Mouse (Mus musculus) olfactory bulb, adult 2 months (tissue): Measurements from ENCODE around the gene Nav2. TPM values are rescaled to one million over a fixed set of nuclear protein-coding genes. Genes with fewer than 3 reads are reported as not detected.

Experiments used
- H3K27ac ChIP-seq: fragments of 200-500 bp; 2 replicates; pipeline ENCODE4 v1.5.1; 2012; ENCODE audit warnings: low read depth, low read length; ENCODE audit not compliant: insufficient read depth
- H3K4me1 ChIP-seq: fragments of 200-500 bp; 2 replicates; pipeline ENCODE4 v1.6.1; 2012; ENCODE audit warnings: low read length; ENCODE audit not compliant: control insufficient read depth, insufficient read depth
- H3K4me3 ChIP-seq: fragments of 200-500 bp; 2 replicates; pipeline ENCODE4 v1.5.1; 2012; ENCODE audit warnings: mild to moderate bottlenecking, low read depth, low read length, moderate library complexity; ENCODE audit not compliant: insufficient read depth
- CTCF ChIP-seq: fragments of 200-500 bp; IDR thresholded peaks from 2 replicates; pipeline ENCODE4 v1.5.1; 2012; ENCODE audit warnings: low read depth, mild to moderate bottlenecking, low read length, moderate library complexity; ENCODE audit not compliant: insufficient read depth
- POLR2A ChIP-seq: fragments of 200-500 bp; IDR thresholded peaks from 2 replicates; pipeline ENCODE4 v1.6.1; 2012; ENCODE audit warnings: mild to moderate bottlenecking, low read depth, low read length, moderate library complexity; ENCODE audit not compliant: insufficient read depth
- WGBS: fragments of 180-500 bp; shearing (Covaris S2); methylation state at CpG from one replicate; pipeline ENCODE4 v1.1.7; 2018; 5-methylcytosine and 5-hydroxymethylcytosine counted together
- polyA plus RNA-seq: library from polyadenylated mRNA; stranded (reverse); fragments of >200 nt; gene quantifications from 2 replicates; pipeline ENCODE4 v1.2.4, GENCODE M21; 2012; ENCODE audit warnings: low replicate concordance; ENCODE audit not compliant: missing spikeins, insufficient read depth, insufficient read length

Nav2 gene
- polyA plus RNA-seq, 1 experiment: 57.3 TPM

DNA sequence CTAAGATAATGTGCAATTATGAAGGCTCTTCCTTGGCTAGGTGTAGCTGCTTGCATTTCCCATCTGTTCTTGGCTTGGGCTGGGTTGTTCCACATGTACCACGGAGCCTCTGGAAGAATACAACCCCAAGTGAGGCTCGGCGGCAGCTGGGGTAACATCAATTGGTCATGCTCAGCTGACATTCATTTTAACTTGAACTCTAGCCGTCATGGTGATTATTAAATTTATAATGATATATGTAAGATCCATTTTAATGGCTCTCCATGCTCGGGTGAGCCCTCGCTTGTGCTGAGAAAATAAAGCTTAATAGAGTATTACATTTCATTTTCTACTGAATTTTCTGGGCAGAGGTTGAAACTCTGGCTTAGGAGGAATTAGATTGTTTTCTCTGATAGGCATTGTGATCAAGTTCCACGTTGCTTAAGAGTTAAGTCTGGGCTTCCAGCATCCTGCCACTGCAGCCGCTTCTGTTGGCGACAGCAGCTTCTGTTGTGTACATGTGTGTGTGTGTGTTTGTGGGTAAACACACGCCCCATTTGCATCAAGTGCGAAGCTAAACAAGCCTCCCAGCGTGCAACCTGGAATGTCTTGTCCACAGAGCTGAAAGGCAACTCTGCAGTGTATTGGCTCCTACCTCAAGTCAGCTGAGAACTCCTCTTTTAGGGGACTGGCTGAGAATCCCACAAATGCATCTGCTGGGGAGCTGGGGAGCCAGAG is 57.4 kb downstream of the Nav2 start:
- WGBS: 41% methylated on average over 12 of the region's 12 CpGs
- H3K4me1 ChIP-seq: peaks cover 42% of the 10 kb centered on the region
- no peak overlapping the region for H3K27ac ChIP-seq
- no peak for TF ChIP-seq CTCF
- no peak for TF ChIP-seq POLR2A
- H3K4me3 ChIP-seq: peak overlapping the region; percentile 19

DNA sequence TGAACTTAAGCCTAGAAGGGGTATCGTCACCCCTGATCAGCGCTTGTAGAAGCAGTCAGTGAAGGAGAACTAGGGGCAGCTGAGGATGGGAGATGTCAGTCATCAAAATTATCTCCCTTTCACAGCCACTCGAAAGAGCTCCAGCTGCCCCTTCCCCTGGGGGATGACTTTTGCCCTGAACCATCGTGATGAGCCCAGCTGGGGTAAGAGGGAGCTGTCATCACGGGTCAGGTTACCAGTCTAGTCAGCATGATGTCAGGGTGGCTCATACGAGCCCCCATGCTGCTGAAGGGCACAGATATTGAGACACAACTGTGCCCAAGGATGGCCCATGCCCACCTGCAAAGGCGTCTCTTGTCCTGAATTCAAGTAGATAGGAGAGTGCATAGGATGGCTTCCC is 72.5 kb downstream of the Nav2 start:
- Histone ChIP-seq H3K4me1 (peaks cover 14% of the 10 kb centered on the region), H3K27ac (no peak overlapping the region), H3K4me3 (no peak overlapping the region)
- TF ChIP-seq POLR2A: no peak
- TF ChIP-seq CTCF: no peak
- 91% methylated on average over 7 of the region's 7 CpGs for WGBS

DNA sequence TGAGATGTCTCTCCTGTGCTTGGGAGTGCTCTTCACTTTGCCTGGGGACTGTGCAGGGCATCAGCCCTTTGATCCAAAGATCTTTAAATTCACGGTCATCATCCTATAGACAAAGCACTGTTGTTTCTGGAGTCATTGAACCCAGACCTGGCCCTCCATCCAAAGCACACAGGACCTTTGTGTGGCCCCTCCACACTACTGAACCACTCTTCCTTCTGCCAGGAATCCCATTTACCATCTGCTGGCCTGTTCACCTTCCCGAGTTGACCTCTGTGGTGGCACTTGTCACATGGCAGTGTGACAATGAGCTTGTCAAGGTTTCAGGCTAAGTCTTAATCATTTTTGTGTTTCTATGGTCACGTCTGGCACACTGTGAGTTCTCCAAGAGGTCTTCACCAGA is 73.3 kb downstream of the Nav2 start:
- H3K27ac ChIP-seq: no peak overlapping the region
- H3K4me1 ChIP-seq: peaks cover 14% of the 10 kb centered on the region
- 74% methylated on average over 3 of the region's 3 CpGs for WGBS
- H3K4me3 ChIP-seq: no peak overlapping the region
- TF ChIP-seq CTCF (no peak), POLR2A (no peak)

DNA sequence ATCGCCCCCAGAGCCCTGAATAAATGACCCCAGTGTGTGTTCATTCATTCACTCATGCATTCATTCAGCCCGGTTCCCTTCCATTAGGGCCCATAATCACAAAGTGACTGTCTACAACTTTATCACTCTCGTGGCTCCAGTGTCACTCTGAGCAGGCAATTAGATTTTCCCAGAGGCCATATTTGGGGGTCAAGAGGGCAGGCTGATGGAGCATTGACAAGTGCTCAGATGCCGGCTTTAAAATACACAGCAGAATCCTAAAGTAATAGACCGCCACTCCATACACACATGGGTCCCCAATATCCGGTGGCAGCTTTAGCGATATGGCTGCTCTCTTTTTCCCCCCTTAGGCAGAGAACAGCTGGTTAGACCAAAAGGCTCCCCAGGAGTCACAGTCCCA is 74.1 kb downstream of the Nav2 start:
- no peak for TF ChIP-seq POLR2A
- no peak overlapping the region for H3K4me3 ChIP-seq
- H3K27ac ChIP-seq: no peak overlapping the region
- 92% methylated on average over 7 of the region's 7 CpGs for WGBS
- peaks cover 10% of the 10 kb centered on the region for H3K4me1 ChIP-seq

DNA sequence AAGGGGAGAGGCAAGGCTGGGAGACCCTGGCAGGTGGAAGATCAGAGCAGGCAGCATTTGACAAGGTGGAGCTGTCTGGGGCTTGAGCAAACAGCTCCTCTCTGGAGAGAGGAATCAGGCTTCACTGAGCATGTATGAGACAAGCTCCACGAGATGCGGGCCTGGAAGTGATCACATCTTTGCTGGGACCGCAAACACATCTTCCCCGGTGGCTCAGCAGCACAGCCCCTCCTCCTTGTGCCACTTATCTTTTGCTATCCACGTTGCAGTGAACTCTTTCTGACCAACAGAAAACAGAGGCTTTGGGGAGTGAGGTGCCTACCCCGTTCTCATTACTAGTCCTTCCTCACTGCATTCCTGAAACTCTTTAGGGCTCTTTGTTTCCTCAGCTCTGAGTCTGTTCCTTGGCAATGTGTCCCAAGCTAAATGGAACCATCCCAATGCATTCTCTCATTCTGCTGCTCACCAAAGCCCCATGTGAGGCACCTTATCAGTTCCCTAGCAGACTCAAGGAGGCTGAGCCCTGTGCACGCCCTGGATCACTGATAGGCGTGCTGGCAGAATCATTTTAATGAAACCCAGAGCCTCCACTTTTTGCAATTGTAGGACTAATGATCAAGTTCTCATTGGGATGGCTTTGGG is 83.5 kb downstream of the Nav2 start:
- peaks cover 27% of the 10 kb centered on the region for H3K4me1 ChIP-seq
- TF ChIP-seq CTCF (no peak), POLR2A (no peak)
- WGBS: 58% methylated on average over 8 of the region's 8 CpGs
- no peak overlapping the region for H3K27ac ChIP-seq
- H3K4me3 ChIP-seq: no peak overlapping the region

DNA sequence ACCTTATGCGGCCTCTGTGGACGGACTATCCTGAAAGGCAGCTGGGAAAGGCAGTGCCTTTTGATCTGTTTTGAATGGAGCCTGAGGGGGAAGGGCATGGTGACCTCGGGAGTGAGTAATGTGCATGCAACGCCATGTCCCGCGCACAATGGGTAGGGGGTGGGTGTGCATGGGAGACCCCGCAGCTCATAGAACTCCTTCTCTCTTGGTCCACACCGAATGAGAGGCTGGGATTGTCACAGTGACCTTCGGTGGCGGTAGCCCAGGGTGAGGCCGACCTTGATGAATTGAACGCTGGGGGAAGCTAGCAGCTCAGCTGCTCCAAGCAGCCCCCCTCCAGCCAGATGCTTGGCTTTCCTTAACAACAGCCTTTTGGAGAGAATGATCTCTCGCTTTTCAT is 86.7 kb downstream of the Nav2 start:
- WGBS: 51% methylated on average over 13 of the region's 13 CpGs
- Histone ChIP-seq H3K27ac (no peak overlapping the region), H3K4me1 (peaks cover 37% of the 10 kb centered on the region), H3K4me3 (no peak overlapping the region)
- no peak for TF ChIP-seq CTCF
- TF ChIP-seq POLR2A: no peak

DNA sequence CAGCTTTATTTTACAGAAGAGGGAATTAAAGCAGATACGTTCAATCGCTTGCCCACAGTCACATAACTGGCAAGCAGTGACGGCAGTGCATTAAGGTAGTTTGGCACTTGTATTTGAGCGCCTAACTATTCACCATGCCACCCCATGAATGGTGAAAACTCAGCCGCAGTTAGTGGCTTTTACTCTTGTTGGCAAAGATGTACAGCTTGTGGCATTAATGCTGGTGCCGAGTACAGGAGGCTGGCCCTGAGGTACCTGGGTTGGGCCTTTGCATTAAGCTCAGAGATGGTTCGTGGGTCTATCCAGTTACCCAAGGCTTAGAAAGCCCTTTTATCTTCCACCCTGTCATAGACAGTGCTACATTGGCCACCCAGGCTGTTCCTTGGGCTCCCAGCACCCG is 87.2 kb downstream of the Nav2 start:
- H3K4me1 ChIP-seq: peaks cover 37% of the 10 kb centered on the region
- no peak for TF ChIP-seq CTCF
- H3K27ac ChIP-seq: no peak overlapping the region
- no peak overlapping the region for H3K4me3 ChIP-seq
- WGBS: 84% methylated on average over 8 of the region's 8 CpGs

DNA sequence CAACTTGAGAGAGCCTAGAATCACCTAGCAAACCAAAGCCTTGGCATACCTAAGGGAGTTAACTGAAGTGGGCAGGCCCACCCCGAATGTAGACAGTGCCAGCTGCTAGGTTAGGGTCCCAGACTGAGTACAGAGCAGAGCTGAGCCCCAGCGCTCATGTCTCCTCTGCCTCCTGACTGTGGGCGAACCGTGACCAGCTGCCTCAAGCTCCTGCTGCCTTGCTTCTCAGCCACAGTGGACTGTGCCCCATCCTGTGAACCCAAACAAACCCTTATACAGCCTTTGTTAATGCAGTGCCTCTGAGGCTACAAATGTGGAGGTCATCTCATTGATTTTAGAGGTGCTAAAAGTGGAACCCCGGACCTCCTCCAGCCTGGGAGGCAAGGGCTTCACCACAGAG is 88.3 kb downstream of the Nav2 start:
- no peak for TF ChIP-seq POLR2A
- TF ChIP-seq CTCF: no peak
- WGBS: 88% methylated on average over 5 of the region's 5 CpGs
- H3K27ac ChIP-seq: no peak overlapping the region
- peaks cover 41% of the 10 kb centered on the region for H3K4me1 ChIP-seq
- H3K4me3 ChIP-seq: no peak overlapping the region

DNA sequence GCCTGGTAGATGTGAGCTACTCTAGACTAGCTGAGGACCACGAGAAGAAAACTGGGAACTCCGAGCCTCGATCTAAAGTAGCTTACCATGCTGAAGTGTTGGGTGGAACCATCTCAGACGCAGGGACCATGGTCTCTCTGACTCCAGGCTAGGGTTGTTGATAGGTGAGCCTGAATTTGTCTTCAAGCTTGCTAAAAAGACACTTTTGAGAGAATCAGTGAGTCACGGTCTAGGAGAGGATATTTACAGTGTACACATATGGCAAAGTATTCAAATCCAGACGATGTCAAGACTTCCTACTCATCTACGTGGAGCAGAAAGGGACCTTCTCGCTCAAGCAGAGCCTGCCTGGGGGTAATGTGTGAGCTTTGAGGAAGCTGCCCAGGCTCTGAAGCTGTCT is 89.6 kb downstream of the Nav2 start:
- Histone ChIP-seq H3K4me3 (no peak overlapping the region), H3K4me1 (peaks cover 39% of the 10 kb centered on the region), H3K27ac (0 out of 2 replicates have a peak overlapping the region, but pooled peaks have one; percentile 6)
- WGBS: 83% methylated on average over 8 of the region's 8 CpGs
- TF ChIP-seq CTCF (no peak), POLR2A (no peak)
